Mouse (Mus musculus): ENCODE measurements around the gene Hspa14. TPM values are rescaled to one million over a fixed set of nuclear protein-coding genes. Genes with fewer than 3 reads are reported as not detected.

Gene Hspa14
- 28.7 and 31.3 TPM in 2 replicates for polyA plus RNA-seq (2012; rRNA removed)

- WGBS: under 1% methylated on average over 60 of the region's 60 CpGs
Measured at GRCm38 (mm10) chr2:3512552-3513454, at the start of gene Hspa14, which contains the start of the genes Gm45902 and Cdnf. Gene Hspa14, minus strand, starts transcription at chr2:3512814. Gene Gm45902, minus strand, starts transcription at chr2:3512790. Gene Cdnf, plus strand, starts transcription at chr2:3513030.

GRCm38 (mm10) chr2:3546588-3546987, 34.0 kb upstream of the Hspa14 start:
- peak; percentile 28 for DNase-seq (ENCODE audit: low read depth, low spot score)
- WGBS: 3% methylated on average over 4 of the region's 4 CpGs

More at GRCm38 (mm10) chr2:3512552-3513454, at the start of gene Hspa14, which contains the start of the genes Gm45902 and Cdnf:
- peak; percentile 96 for DNase-seq (ENCODE audit: low read depth, low spot score)

GRCm38 (mm10) chr2:3546055-3546454, 33.4 kb upstream of the Hspa14 start:
- 51% methylated on average over 2 of the region's 2 CpGs for WGBS
- no peak for DNase-seq (ENCODE audit: low read depth, low spot score)

- DNase-seq (ENCODE audit: low read depth, low spot score): no peak
- 57% methylated on average over 9 of the region's 9 CpGs for WGBS
Measured at GRCm38 (mm10) chr2:3541307-3542079, 28.9 kb upstream of the Hspa14 start.

- DNase-seq (ENCODE audit: low read depth, low spot score): no peak
- 70% methylated on average over 6 of the region's 6 CpGs for whole genome bisulfite sequencing
Measured at GRCm38 (mm10) chr2:3526288-3526687, 13.7 kb upstream of the Hspa14 start.

- 73% methylated on average over 4 of the region's 4 CpGs for WGBS
- DNase-seq (ENCODE audit: low read depth, low spot score): no peak
Measured at GRCm38 (mm10) chr2:3522558-3522957, 9.9 kb upstream of the Hspa14 start.

GRCm38 (mm10) chr2:3512076-3512475, 538 bp downstream of the Hspa14 start:
- WGBS: under 1% methylated on average over 15 of the region's 15 CpGs
- no peak for DNase-seq (ENCODE audit: low read depth, low spot score)

GRCm38 (mm10) chr2:3500886-3501285, 11.7 kb downstream of the Hspa14 start:
- DNase-seq (ENCODE audit: low read depth, low spot score): no peak

GRCm38 (mm10) chr2:3499543-3499942, 13.1 kb downstream of the Hspa14 start:
- WGBS: 91% methylated on average over 6 of the region's 6 CpGs
- DNase-seq (ENCODE audit: low read depth, low spot score): no peak

More at GRCm38 (mm10) chr2:3500886-3501285, 11.7 kb downstream of the Hspa14 start:
- 92% methylated on average over 5 of the region's 5 CpGs for WGBS

- WGBS: 83% methylated on average over 3 of the region's 3 CpGs
- DNase-seq (ENCODE audit: low read depth, low spot score): no peak
Measured at GRCm38 (mm10) chr2:3493833-3494409, 18.7 kb downstream of the Hspa14 start.

- WGBS: 89% methylated on average over 3 of the region's 3 CpGs
- no peak for DNase-seq (ENCODE audit: low read depth, low spot score)
Measured at GRCm38 (mm10) chr2:3489816-3490215, 22.8 kb downstream of the Hspa14 start.

GRCm38 (mm10) chr2:3480239-3480638, 32.4 kb downstream of the Hspa14 start:
- WGBS: 72% methylated on average over 3 of the region's 3 CpGs
- DNase-seq (ENCODE audit: low read depth, low spot score): no peak

GRCm38 (mm10) chr2:3475746-3476251, 36.8 kb downstream of the Hspa14 start:
- no peak for DNase-seq (ENCODE audit: low read depth, low spot score)
- 61% methylated on average over 3 of the region's 3 CpGs for WGBS

GRCm38 (mm10) chr2:3474861-3475283, 37.7 kb downstream of the Hspa14 start, which contains the start of gene Suv39h2:
Gene Suv39h2, minus strand, starts transcription at chr2:3475031.
- DNase-seq (ENCODE audit: low read depth, low spot score): peak; percentile 76
- WGBS: under 1% methylated on average over 42 of the region's 42 CpGs

GRCm38 (mm10) chr2:3474361-3474805, 38.2 kb downstream of the Hspa14 start:
- WGBS: under 1% methylated on average over 46 of the region's 46 CpGs
- peak; percentile 28 for DNase-seq (ENCODE audit: low read depth, low spot score)

GRCm38 (mm10) chr2:3473891-3474290, 38.7 kb downstream of the Hspa14 start:
- WGBS: 1% methylated on average over 12 of the region's 12 CpGs
- no peak for DNase-seq (ENCODE audit: low read depth, low spot score)

- 87% methylated on average over 4 of the region's 4 CpGs for WGBS
- no peak for DNase-seq (ENCODE audit: low read depth, low spot score)
Measured at GRCm38 (mm10) chr2:3456590-3456989, 56.0 kb downstream of the Hspa14 start.

- WGBS: 92% methylated on average over 3 of the region's 3 CpGs
Measured at GRCm38 (mm10) chr2:3453096-3453495, 59.5 kb downstream of the Hspa14 start.

GRCm38 (mm10) chr2:3449431-3449830, 63.2 kb downstream of the Hspa14 start:
- no peak for DNase-seq (ENCODE audit: low read depth, low spot score)
- WGBS: 75% methylated on average over 2 of the region's 2 CpGs

More at GRCm38 (mm10) chr2:3453096-3453495, 59.5 kb downstream of the Hspa14 start:
- DNase-seq (ENCODE audit: low read depth, low spot score): no peak

Measured in large intestine, adult 2 months (tissue).